Mouse (Mus musculus) limb, embryonic 15.5 days (tissue): ENCODE results near the gene Tmem102. TPM values are rescaled to one million over a fixed set of nuclear protein-coding genes. Genes with fewer than 3 reads are reported as not detected.
A peak's percentile ranks its signal among the peaks of the same experiment; 100 is the strongest.

Experiments
- ATAC-seq: fragments of 200-750 bp; cut with Nextera tagmentation; 2 replicates; pipeline ENCODE4 v1.8.0; 2017; ENCODE audit warnings: low read depth, moderate TSS enrichment; ENCODE audit not compliant: insufficient number of reproducible peaks, low FRiP score, low TSS enrichment
- H3K27ac ChIP-seq: fragments of 300-500 bp; sonication (generic); 2 replicates; pipeline ENCODE4 v1.5.1; 2015; ENCODE audit warnings: moderate library complexity, mild to moderate bottlenecking, inconsistent platforms
- H3K27me3 ChIP-seq: fragments of 300-500 bp; sonication (generic); 2 replicates; pipeline ENCODE4 v1.6.1; 2015; ENCODE audit warnings: inconsistent platforms
- H3K36me3 ChIP-seq: fragments of 300-500 bp; sonication (generic); 2 replicates; pipeline ENCODE4 v1.6.1; 2015; ENCODE audit warnings: inconsistent platforms
- H3K4me1 ChIP-seq: fragments of 300-500 bp; sonication (generic); 2 replicates; pipeline ENCODE4 v1.6.1; 2015; ENCODE audit warnings: inconsistent platforms
- H3K4me2 ChIP-seq: fragments of 300-500 bp; sonication (generic); 2 replicates; pipeline ENCODE4 v1.6.1; 2015; ENCODE audit warnings: mild to moderate bottlenecking, inconsistent platforms
- H3K4me3 ChIP-seq: fragments of 300-500 bp; sonication (generic); 2 replicates; pipeline ENCODE4 v1.5.1; 2015; ENCODE audit warnings: mild to moderate bottlenecking, inconsistent platforms
- H3K9ac ChIP-seq: fragments of 300-500 bp; sonication (generic); 2 replicates; pipeline ENCODE4 v1.6.1; 2015; ENCODE audit warnings: inconsistent platforms
- H3K9me3 ChIP-seq: fragments of 300-500 bp; sonication (generic); 2 replicates; pipeline ENCODE4 v1.6.1; 2016; ENCODE audit warnings: inconsistent platforms
- WGBS: fragments of 180-500 bp; shearing (Covaris S2); methylation state at CpG from one replicate; pipeline ENCODE4 v1.1.7; 2015; 5-methylcytosine and 5-hydroxymethylcytosine counted together
- polyA plus RNA-seq: library from polyadenylated mRNA; unstranded; fragments of >200 nt; fragmentation: Nextera tagmentation; extraction: Ambion mirVana; gene quantifications from 2 replicates; pipeline ENCODE4 v1.2.1, GENCODE M21; 2015

Tmem102 gene
- polyA plus RNA-seq, 1 experiment from 2014 or later, result 8.1 TPM

GRCm38 (mm10) chr11:69837604-69837951 is 32.2 kb upstream of the Tmem102 start, which contains the start of gene Nlgn2:
Gene Nlgn2, minus strand, starts transcription at chr11:69837784.
- H3K36me3 ChIP-seq, result peaks cover 2% of the 10 kb centered on the region
- WGBS, result 0% methylated on average over 32 of the region's 32 CpGs
- H3K4me2 ChIP-seq, result peak within 1 kb of the TSS; percentile 89
- H3K9me3 ChIP-seq, result no peaks in the 10 kb centered on the region
- no peaks in the 10 kb centered on the region for H3K27me3 ChIP-seq
- H3K4me3 ChIP-seq, result peak within 1 kb of the TSS; percentile 70
- H3K9ac ChIP-seq, result peak within 1 kb of the TSS; percentile 68
- H3K4me1 ChIP-seq, result peaks cover 43% of the 10 kb centered on the region
- peak within 1 kb of the TSS; percentile 94 for H3K27ac ChIP-seq
- ATAC-seq, result no peak; the same call in 1 of the 2 replicates

DNA sequence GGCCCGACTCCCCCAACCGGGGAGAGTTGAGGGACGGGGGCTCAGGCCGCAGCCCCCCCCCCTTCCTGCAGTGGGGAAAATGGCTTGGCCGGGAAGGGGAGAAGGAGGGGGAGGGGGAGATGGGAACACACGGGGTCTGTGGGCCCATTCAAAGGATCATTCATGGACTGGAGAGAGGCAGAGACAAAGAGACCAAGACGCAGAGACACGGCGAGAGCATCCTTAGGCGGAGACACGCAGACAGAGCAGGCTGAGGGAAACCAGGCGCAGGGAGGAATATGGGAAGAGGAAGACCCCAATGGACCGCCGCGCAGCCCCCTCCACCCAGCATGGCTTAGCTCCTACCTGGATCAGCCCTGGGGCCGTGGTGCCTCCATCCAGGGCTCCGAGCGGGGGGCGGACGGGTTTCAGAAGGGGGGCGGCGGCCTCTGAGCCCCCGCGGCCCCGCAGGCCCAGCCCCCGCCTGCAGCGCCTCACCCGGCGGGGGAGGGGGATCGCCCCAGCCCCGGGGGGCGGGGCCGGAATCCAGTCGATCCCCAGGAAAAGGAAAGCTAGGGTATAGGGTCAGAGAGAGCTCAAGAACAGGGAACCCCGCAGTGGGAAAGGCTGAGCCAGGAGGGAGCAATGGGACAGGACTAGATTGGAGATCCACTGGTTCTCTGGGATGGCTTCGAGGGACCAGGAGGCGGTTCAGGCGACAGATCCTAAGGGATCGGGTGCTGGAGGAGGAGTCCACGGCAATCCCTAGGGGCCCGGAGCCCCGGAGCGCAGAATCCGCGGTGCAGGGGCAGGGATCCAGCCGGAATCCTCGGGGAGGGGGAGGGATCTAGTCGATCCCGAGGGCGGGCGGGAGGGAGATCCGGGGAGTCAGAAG is 31.5 kb upstream of the Tmem102 start:
- peaks cover 6% of the 10 kb centered on the region for H3K36me3 ChIP-seq
- peak overlapping the region; percentile 70 for H3K4me3 ChIP-seq
- no peak for ATAC-seq
- peaks cover 43% of the 10 kb centered on the region for H3K4me1 ChIP-seq
- H3K9ac ChIP-seq, result peak overlapping the region; percentile 68
- under 1% methylated on average over 52 of the region's 52 CpGs for WGBS
- peak overlapping the region; percentile 94 for H3K27ac ChIP-seq
- H3K4me2 ChIP-seq, result peak overlapping the region; percentile 89
- H3K27me3 ChIP-seq, result no peaks in the 10 kb centered on the region
- no peaks in the 10 kb centered on the region for H3K9me3 ChIP-seq

GRCm38 (mm10) chr11:69835966-69836335 is 30.5 kb upstream of the Tmem102 start:
- WGBS, result 11% methylated on average over 4 of the region's 4 CpGs
- Histone ChIP-seq H3K4me3 (peak overlapping the region; percentile 70), H3K4me2 (peak overlapping the region; percentile 89), H3K27me3 (no peaks in the 10 kb centered on the region), H3K4me1 (peaks cover 43% of the 10 kb centered on the region), H3K9ac (0 out of 2 replicates have a peak overlapping the region, but pooled peaks have one; percentile 4), H3K27ac (no peak overlapping the region), H3K36me3 (peaks cover 12% of the 10 kb centered on the region), H3K9me3 (no peaks in the 10 kb centered on the region)
- no peak for ATAC-seq

GRCm38 (mm10) chr11:69835326-69835965 is 30.0 kb upstream of the Tmem102 start:
- Histone ChIP-seq H3K36me3 (peaks cover 12% of the 10 kb centered on the region), H3K27me3 (no peaks in the 10 kb centered on the region), H3K4me3 (peak overlapping the region; percentile 70), H3K9me3 (no peaks in the 10 kb centered on the region), H3K27ac (no peak overlapping the region), H3K9ac (peak overlapping the region; percentile 4; the same call in 1 of the 2 replicates), H3K4me1 (peaks cover 43% of the 10 kb centered on the region), H3K4me2 (peak overlapping the region; percentile 89)
- 18% methylated on average over 9 of the region's 9 CpGs for WGBS
- ATAC-seq, result no peak

DNA sequence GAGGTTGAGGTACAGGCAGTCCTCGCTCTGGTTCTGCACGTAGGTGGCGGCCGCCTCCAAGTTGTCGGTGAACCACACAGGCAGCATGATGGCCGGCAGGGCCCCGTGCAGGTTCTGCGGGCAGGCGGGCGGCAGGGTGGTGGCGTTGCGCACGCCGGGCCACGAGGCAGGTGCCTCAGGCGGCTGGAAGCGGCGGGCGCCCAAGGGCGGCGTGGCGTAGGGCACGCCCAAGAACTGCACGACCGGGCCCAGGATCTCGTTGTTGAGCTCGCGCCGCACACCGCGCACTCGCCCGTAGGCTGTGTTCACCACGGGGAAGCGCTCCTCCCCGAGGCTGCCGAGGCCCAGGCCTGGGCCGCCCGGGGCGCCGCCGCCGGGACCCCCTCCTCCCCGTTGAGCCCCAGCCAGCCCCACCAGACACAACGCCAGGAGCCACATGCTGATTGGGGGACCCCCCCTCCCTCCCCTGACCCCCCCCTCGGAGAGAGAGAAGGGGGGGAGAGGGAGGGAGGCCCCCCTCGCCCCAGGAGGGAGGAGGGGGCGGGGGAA is 28.7 kb upstream of the Tmem102 start:
- Histone ChIP-seq H3K9me3 (no peaks in the 10 kb centered on the region), H3K4me1 (peaks cover 40% of the 10 kb centered on the region), H3K4me2 (peak overlapping the region; percentile 89), H3K36me3 (peaks cover 16% of the 10 kb centered on the region), H3K27ac (peak overlapping the region; percentile 11; the same call in 1 of the 2 replicates), H3K27me3 (no peaks in the 10 kb centered on the region), H3K9ac (peak overlapping the region; percentile 50; the same call in 1 of the 2 replicates), H3K4me3 (peak overlapping the region; percentile 45)
- WGBS, result 9% methylated on average over 28 of the region's 48 CpGs
- ATAC-seq, result no peak

DNA sequence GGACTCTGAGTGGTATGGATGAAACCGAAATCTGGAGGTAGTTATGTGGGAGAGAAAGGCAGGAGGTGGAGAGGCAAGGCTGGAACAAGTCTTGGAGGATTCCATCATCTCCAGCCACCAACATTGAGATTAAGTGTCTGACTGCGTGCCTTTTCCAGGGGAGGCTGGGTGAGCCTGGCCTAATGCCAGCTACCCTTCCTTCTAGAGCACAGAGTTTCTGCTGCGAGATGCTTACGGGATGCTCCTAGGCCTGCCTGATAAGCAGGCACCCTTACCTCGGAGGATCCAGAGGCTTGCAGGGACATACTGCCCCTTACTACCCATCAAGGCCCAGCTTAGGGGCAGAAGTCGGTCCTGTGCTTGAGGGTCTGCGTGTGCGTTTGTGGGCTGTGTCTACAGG is 28.1 kb upstream of the Tmem102 start:
- 54% methylated on average over 8 of the region's 8 CpGs for WGBS
- no peak for ATAC-seq
- H3K36me3 ChIP-seq, result peaks cover 20% of the 10 kb centered on the region
- peak overlapping the region; percentile 89 for H3K4me2 ChIP-seq
- peak overlapping the region; percentile 45 for H3K4me3 ChIP-seq
- no peak overlapping the region for H3K27ac ChIP-seq
- no peaks in the 10 kb centered on the region for H3K9me3 ChIP-seq
- no peaks in the 10 kb centered on the region for H3K27me3 ChIP-seq
- peak overlapping the region; percentile 50; the same call in 1 of the 2 replicates for H3K9ac ChIP-seq
- H3K4me1 ChIP-seq, result peaks cover 37% of the 10 kb centered on the region

DNA sequence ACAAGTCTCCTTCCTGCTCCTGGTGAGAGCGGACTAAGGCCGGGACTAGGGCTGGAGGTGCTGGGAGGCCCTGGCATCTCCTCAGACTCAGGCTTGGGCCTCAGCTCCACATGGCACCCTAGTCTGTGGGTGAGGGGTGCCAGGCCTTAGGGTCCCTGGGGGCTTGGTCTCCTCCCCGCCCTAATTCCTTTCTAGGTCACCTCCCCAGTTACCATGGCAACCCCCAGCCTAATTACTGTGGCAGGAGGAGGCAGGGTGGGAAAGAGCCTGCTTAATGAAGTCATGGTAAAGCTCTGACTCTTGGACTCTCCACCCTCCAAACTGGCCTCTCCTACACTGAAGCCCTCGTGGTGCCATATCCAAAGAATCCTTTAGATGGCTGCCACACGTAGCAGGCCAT is 23.4 kb upstream of the Tmem102 start:
- no peak overlapping the region for H3K4me2 ChIP-seq
- 70% methylated on average over 5 of the region's 5 CpGs for WGBS

GRCm38 (mm10) chr11:69823456-69823855 is 18.0 kb upstream of the Tmem102 start:
- H3K36me3 ChIP-seq, result peaks cover 42% of the 10 kb centered on the region
- no peak overlapping the region for H3K27ac ChIP-seq
- no peak overlapping the region for H3K4me2 ChIP-seq
- no peaks in the 10 kb centered on the region for H3K27me3 ChIP-seq
- no peak overlapping the region for H3K4me3 ChIP-seq
- WGBS, result 66% methylated on average over 2 of the region's 2 CpGs
- H3K9ac ChIP-seq, result no peak overlapping the region
- H3K4me1 ChIP-seq, result no peaks in the 10 kb centered on the region
- no peak for ATAC-seq
- H3K9me3 ChIP-seq, result no peaks in the 10 kb centered on the region

More for the DNA sequence above, 23.4 kb upstream of the Tmem102 start:
- Histone ChIP-seq H3K9me3 (no peaks in the 10 kb centered on the region), H3K27ac (no peak overlapping the region), H3K4me1 (peaks cover 4% of the 10 kb centered on the region), H3K36me3 (peaks cover 62% of the 10 kb centered on the region), H3K9ac (no peak overlapping the region), H3K27me3 (no peaks in the 10 kb centered on the region), H3K4me3 (no peak overlapping the region)
- no peak for ATAC-seq

GRCm38 (mm10) chr11:69822080-69822479 is 16.7 kb upstream of the Tmem102 start, which contains the start of gene Spem1:
Gene Spem1, minus strand, starts transcription at chr11:69822180.
- Histone ChIP-seq H3K9ac (no peak within 1 kb of the TSS), H3K4me1 (no peaks in the 10 kb centered on the region), H3K36me3 (peaks cover 28% of the 10 kb centered on the region), H3K27ac (no peak within 1 kb of the TSS), H3K9me3 (no peaks in the 10 kb centered on the region), H3K4me2 (no peak within 1 kb of the TSS), H3K4me3 (no peak within 1 kb of the TSS), H3K27me3 (no peaks in the 10 kb centered on the region)
- no peak for ATAC-seq
- WGBS, result 81% methylated on average over 3 of the region's 3 CpGs

GRCm38 (mm10) chr11:69818871-69819270 is 13.4 kb upstream of the Tmem102 start:
- Histone ChIP-seq H3K27ac (no peak overlapping the region), H3K4me1 (no peaks in the 10 kb centered on the region), H3K4me3 (no peak overlapping the region), H3K9me3 (no peaks in the 10 kb centered on the region), H3K27me3 (no peaks in the 10 kb centered on the region), H3K4me2 (no peak overlapping the region), H3K9ac (no peak overlapping the region), H3K36me3 (0 out of 2 replicates have a peak, but pooled peaks cover under 1% of the 10 kb centered on the region)
- no peak for ATAC-seq
- WGBS, result 91% methylated on average over 8 of the region's 8 CpGs

GRCm38 (mm10) chr11:69818365-69818764 is 12.9 kb upstream of the Tmem102 start, which contains the start of gene Spem2:
Gene Spem2, minus strand, starts transcription at chr11:69818465.
- Histone ChIP-seq H3K27ac (no peak within 1 kb of the TSS), H3K4me2 (no peak within 1 kb of the TSS), H3K9ac (no peak within 1 kb of the TSS), H3K4me1 (no peaks in the 10 kb centered on the region), H3K27me3 (no peaks in the 10 kb centered on the region), H3K36me3 (no peaks in the 10 kb centered on the region), H3K4me3 (no peak within 1 kb of the TSS), H3K9me3 (no peaks in the 10 kb centered on the region)
- no peak for ATAC-seq
- WGBS, result 68% methylated on average over 2 of the region's 2 CpGs
